Comparison of ENCODE assay signal across 28 mouse cellular contexts in genomic region chr10:93878732-93879131, GRCm38 (mm10). TPM values are rescaled to one million over a fixed set of nuclear protein-coding genes. Genes with fewer than 3 reads are reported as not detected.
"Had no signal": no experiment of that assay in that cellular context is flagged by ENCODE, and none has a peak within 500 bp of the region (broad histone marks: within the 10 kb centered on the region; RNA-seq: fewer than 3 reads in every experiment).

No protein-coding gene starts in this region.

- H3K9me3 ChIP-seq: embryonic facial prominence, embryonic 10.5 days; embryonic facial prominence, embryonic 12.5 days; embryonic facial prominence, embryonic 13.5 days; embryonic facial prominence, embryonic 15.5 days; forebrain, embryonic 10.5 days; forebrain, embryonic 12.5 days; forebrain, embryonic 13.5 days; forebrain, embryonic 15.5 days; heart, embryonic 10.5 days had no signal

- H3K4me2 ChIP-seq: embryonic facial prominence, embryonic 12.5 days; embryonic facial prominence, embryonic 13.5 days; embryonic facial prominence, embryonic 15.5 days; forebrain, embryonic 12.5 days; forebrain, embryonic 13.5 days; forebrain, embryonic 15.5 days had no signal

- H3K27me3 ChIP-seq: embryonic facial prominence, embryonic 12.5 days; embryonic facial prominence, embryonic 13.5 days; embryonic facial prominence, embryonic 15.5 days; forebrain, embryonic 12.5 days; forebrain, embryonic 13.5 days; forebrain, embryonic 15.5 days had no signal

- ATAC-seq: forebrain, embryonic 13.5 days; forebrain, embryonic 14.5 days; forebrain, embryonic 15.5 days; forebrain, embryonic 16.5 days; forebrain, postnatal 0 days had no signal

- DNase-seq: cerebellum, adult 9-10 months; cerebellum, adult 9-11 months; cerebellum, postnatal 10 days; cerebellum, postnatal 14 days; cerebellum, postnatal 25 days; cerebellum, postnatal 36 days; embryo, embryonic 11 days; forebrain, postnatal 0 days; gastrocnemius, postnatal 10 days; gastrocnemius, postnatal 14 days; gastrocnemius, postnatal 25 days; gastrocnemius, postnatal 36 days; heart, adult 18-20 months; heart, adult 2 months had no signal

- H3K4me1 ChIP-seq: embryonic facial prominence, embryonic 10.5 days; embryonic facial prominence, embryonic 12.5 days; embryonic facial prominence, embryonic 15.5 days; forebrain, embryonic 10.5 days; forebrain, embryonic 12.5 days; heart, embryonic 10.5 days had no signal

- H3K27ac ChIP-seq: embryonic facial prominence, embryonic 10.5 days; embryonic facial prominence, embryonic 12.5 days; embryonic facial prominence, embryonic 13.5 days; embryonic facial prominence, embryonic 15.5 days; forebrain, embryonic 10.5 days; forebrain, embryonic 12.5 days; forebrain, embryonic 13.5 days; forebrain, embryonic 15.5 days; heart, adult 2 months; heart, embryonic 10.5 days had no signal

- H3K4me3 ChIP-seq: embryonic facial prominence, embryonic 10.5 days; embryonic facial prominence, embryonic 12.5 days; embryonic facial prominence, embryonic 13.5 days; embryonic facial prominence, embryonic 15.5 days; erythroblast, embryonic 14.5 days; forebrain, embryonic 10.5 days; forebrain, embryonic 12.5 days; forebrain, embryonic 13.5 days; forebrain, embryonic 15.5 days; heart, adult 2 months; heart, embryonic 10.5 days had no signal

- H3K9ac ChIP-seq: embryonic facial prominence, embryonic 12.5 days; embryonic facial prominence, embryonic 13.5 days; embryonic facial prominence, embryonic 15.5 days; forebrain, embryonic 12.5 days; forebrain, embryonic 13.5 days; forebrain, embryonic 15.5 days; forebrain, postnatal 0 days had no signal

RNA-seq across cellular contexts. Expression of gene Usp44, which starts 47.4 kb away (rescaled TPM):
- total RNA-seq: heart, adult 18-20 months; heart, adult 2 months; heart, adult 8-10 months had no signal
- polyA plus RNA-seq: cortical plate, adult 2 months; erythroblast, embryonic 14.5 days; heart, adult 2 months had no signal
